Comparison of ENCODE assay signal across 20 mouse cellular contexts in the genomic region with DNA sequence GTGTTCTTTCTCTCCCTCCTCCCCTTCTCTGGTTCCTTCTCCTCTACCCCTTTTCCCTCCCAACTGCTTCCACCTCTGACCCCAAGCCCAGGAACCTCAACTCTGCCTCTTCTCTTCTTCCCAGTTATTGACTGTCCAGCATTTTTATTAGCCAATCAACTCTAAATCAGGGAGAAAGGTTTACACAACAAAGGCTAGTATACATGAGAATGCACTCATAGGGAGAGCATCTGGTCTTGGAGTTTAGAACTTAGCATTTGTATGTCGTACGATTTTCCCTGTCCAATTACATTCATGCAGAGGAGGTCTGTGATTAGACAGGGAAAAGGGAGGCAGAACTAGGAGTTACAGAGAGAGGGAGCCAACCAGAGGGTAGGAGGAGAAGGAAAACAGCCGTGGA.
"Had no signal": no experiment of that assay in that cellular context is flagged by ENCODE, and none has a peak within 500 bp of the region (broad histone marks: within the 10 kb centered on the region; RNA-seq: fewer than 3 reads in every experiment).

No protein-coding gene starts in this region.

- H3K27ac ChIP-seq: liver, embryonic 13.5 days; liver, embryonic 15.5 days; lung, embryonic 15.5 days; midbrain, embryonic 10.5 days; midbrain, embryonic 13.5 days; neural tube, embryonic 13.5 days; neural tube, embryonic 15.5 days; stomach, embryonic 15.5 days; stomach, postnatal 0 days had no signal

- ATAC-seq: liver, postnatal 0 days; lung, postnatal 0 days; midbrain, embryonic 13.5 days; midbrain, embryonic 16.5 days had no signal

- H3K27me3 ChIP-seq: liver, embryonic 13.5 days; liver, embryonic 15.5 days; lung, embryonic 15.5 days; midbrain, embryonic 13.5 days; neural tube, embryonic 13.5 days; neural tube, embryonic 15.5 days; stomach, embryonic 15.5 days had no signal

- H3K4me3 ChIP-seq: liver, embryonic 13.5 days; liver, embryonic 15.5 days; lung, embryonic 15.5 days; midbrain, embryonic 10.5 days; midbrain, embryonic 13.5 days; myocyte; neural tube, embryonic 13.5 days; neural tube, embryonic 15.5 days; stomach, embryonic 15.5 days had no signal

- H3K4me1 ChIP-seq: liver, embryonic 13.5 days; liver, embryonic 15.5 days; midbrain, embryonic 10.5 days; midbrain, embryonic 13.5 days; stomach, embryonic 15.5 days had no signal

- H3K9me3 ChIP-seq: liver, embryonic 13.5 days; liver, embryonic 15.5 days; lung, embryonic 15.5 days; midbrain, embryonic 10.5 days; midbrain, embryonic 13.5 days; neural tube, embryonic 15.5 days; stomach, embryonic 15.5 days had no signal

- H3K9ac ChIP-seq: liver, embryonic 13.5 days; liver, embryonic 15.5 days; liver, postnatal 0 days; lung, embryonic 15.5 days; midbrain, embryonic 13.5 days; neural tube, embryonic 13.5 days; neural tube, embryonic 15.5 days; stomach, embryonic 15.5 days had no signal

- H3K36me3 ChIP-seq: liver, embryonic 13.5 days; liver, embryonic 15.5 days; lung, embryonic 15.5 days; midbrain, embryonic 10.5 days; midbrain, embryonic 13.5 days; neural tube, embryonic 13.5 days; neural tube, embryonic 15.5 days; stomach, embryonic 15.5 days had no signal

- DNase-seq: liver, embryonic 13.5 days; liver, postnatal 0 days; lung, adult 2 months; lung, postnatal 14 days; lung, postnatal 4 days; right cerebral cortex, postnatal 14 days; thymus, adult 18-20 months; thymus, postnatal 25 days; thymus, postnatal 4 days had no signal
